Mouse (Mus musculus) adipocyte (in vitro differentiated cells): Measurements from ENCODE around the gene Elk1.

Experiments used
- DNase-seq: peaks from one replicate; pipeline ENCODE4 v3.0.0-alpha.2; 2016; ENCODE audit warnings: low spot score

Gene Elk1

DNA sequence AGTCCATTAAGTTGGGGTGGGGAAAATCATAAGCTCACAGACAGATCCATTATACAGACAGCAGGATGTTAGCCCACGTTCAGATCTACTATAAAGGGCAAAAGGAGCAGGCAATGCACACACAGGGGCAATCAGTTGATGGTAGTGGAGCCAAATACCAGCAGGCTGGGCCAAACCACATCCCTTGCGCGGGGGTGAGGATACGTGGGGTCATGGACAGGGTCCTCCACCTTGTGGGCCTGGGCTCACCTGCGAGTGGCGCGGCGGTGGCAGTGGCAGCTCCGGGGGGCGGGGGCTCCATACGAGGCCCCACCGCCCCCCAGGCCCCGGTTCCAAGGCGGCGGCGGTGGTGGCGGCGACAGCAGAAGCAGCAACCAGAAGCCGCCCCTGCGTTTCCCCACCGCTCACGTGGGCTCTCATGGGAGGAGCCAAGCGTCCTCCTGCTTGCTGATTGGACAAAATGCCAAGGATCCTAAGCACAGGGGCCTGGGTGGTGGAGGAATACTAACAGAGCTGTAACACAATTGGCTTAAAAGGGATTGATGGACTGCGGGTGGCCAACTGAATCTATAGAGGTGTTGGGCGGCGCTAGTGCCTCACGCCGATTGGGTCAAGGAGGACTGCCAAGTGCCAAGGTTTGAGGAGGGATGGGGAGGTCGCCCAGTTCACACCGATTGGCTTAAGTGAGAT lies at the start of gene Elk1:
TSS of gene Elk1 (minus strand) at position 418 of the 690 bp plus-strand sequence.
- peak; percentile 94 for DNase-seq

DNA sequence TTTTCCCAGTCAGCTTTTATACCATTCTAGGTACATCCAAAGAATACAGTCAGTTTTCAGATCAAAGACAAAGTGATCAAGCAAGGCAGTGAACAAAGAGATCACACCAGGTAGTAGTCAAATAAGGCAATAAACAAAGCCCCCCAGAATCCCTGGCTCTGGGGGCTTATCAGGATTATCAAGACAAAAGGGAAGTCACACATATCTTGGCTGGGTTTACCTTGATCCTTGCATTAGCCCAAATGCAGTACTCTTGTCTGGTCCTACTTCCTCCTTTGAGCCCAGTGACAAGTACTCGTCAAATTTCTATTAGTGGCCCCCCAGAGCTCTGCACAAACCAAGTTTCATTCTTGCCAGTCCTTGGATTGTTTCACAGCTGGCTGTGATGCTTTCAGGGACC lies 30.5 kb upstream of the Elk1 start:
- DNase-seq = no peak

DNA sequence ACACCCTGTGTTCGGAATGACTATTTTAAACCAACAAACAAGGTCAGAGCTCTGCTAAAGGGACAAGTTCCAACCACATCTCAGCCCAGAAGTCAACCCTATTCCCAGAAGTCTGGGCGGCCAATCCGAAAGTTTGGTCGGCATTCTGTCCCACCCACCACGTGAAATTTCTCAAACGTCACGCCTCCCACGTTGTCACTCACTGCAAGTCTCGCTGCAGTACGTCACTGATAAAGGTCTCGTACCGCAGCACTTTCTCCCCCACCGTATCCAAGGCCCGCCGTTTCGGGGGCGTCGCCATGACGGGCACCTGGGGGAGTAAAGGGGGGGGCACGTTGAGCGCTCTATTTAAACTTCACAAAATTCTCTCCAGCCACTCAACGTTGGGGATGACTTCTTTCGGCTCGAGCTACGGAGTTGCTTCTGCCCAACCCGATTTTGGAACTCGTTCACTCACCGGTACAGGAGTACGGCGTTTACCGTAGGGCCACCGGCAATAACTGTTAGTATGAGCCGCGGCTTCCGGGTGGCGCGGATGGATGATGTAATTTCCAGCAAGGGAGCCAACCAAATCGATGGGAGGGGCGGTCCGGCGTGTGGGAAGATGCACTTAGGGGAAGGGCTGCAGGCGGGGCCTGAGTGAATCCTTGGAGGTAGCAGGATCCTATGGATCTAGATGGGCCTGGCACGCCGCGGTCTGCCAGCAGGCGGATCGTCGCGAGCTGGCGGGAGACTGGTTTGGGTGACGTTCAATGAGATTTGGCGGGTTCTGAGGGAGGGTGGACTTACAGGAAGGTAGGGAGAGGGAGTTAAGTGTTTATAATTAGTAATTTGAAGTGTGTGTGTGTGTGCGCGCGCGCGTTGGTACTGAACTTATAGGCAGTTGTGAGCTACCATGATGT lies 11.3 kb upstream of the Elk1 start, which contains the start of gene Uxt:
TSS of gene Uxt (minus strand) at position 541 of the 902 bp plus-strand sequence.
- DNase-seq = peak; percentile 95

DNA sequence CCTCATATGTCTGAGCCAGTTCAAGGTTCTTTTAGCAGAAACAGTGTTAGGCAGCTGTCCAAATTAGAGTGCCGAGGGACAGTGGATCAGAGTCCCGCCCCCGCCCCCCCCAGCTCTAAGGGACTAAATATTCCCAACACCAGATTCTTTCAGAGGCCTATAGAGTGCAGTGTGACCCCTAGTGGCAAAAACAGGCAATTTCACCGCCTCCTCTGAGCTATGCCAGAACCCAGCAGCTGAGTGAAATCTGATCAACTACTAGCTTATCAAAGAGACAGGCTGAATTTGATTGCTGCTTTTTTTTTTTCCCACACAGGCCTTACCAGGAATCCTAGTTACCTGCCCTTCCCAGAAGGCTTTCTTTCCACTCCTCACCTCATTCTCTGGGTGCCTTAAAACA lies 4.4 kb downstream of the Elk1 start:
- DNase-seq = peak; percentile 75

DNA sequence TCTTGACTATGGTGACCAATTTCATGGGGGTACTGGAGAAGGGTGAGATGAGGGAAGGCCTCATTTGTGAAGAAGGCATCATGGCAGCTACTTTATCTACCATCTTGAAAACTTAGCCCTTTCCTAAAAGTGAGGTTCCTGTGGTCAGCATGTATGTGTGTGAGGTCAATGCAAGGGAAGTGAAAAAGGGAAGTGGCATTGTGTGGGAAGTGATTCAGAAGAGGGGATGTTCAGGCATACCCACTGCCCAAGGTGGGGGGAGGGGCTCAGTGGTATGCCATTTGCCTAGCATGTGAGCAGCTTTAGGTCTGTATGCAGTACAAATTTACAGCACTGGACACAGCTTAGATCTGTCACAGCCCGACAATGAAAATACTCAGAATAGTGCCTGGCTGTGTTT lies 18.4 kb downstream of the Elk1 start:
- no peak for DNase-seq

DNA sequence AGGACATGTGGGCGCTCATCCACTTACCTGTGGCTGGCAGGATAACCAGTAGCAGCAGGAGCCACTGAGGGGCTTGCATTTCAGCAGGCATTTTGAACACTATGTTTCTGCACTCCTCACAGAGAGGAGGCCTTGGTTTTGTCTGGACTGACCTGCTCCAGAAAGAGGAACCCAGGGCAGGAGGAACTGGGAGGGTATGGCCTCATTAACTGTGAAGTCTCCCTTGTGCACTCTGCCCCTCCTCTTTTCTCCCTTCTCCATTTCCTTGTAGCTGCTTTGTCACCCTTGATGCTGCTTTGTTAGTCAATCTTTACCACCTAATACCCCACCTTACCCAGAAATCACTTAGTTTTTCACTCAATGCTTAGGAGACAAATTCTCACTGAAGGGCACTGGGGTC lies 19.0 kb downstream of the Elk1 start, which contains the start of gene Cfp:
TSS of gene Cfp (minus strand) at position 192 of the 400 bp plus-strand sequence.
- no peak for DNase-seq

DNA sequence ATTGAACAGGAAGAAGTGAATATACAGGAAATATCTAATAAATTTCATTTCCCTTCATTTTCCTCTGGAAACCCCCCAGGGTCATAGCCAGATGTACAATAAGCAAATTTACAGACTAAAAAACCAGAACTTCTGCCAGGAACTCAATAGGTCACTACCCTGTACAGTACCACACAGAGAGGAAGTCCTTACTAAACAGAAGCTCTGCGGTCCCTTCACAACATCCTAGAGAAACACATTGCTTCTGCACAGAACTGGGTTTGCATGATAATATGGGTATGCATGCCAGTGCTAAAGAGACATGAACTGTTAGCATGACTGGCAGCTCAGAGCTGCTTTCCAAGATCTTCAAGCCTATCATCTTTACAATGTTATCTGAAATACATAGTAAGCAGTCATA lies 20.5 kb downstream of the Elk1 start:
- DNase-seq = no peak

DNA sequence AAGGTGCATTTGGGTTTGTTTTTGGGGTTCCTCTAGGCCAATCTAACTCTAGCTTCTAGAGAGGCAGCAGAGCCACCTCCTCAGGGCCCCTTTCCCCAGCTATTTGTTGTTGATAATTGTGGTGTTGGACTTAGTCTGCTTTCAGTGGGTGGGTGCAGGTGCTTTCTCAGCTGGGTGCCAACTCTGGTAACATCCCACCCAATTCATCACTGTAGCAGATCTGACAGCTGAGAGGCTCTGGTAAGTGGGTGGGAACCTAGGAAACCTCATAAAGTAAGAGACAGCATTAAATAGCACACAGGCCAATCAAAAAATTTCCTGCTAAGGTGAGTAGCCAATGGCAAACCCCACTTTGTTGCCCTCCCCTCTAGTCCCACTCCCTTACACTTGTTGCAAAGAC lies 25.4 kb downstream of the Elk1 start:
- DNase-seq = no peak

DNA sequence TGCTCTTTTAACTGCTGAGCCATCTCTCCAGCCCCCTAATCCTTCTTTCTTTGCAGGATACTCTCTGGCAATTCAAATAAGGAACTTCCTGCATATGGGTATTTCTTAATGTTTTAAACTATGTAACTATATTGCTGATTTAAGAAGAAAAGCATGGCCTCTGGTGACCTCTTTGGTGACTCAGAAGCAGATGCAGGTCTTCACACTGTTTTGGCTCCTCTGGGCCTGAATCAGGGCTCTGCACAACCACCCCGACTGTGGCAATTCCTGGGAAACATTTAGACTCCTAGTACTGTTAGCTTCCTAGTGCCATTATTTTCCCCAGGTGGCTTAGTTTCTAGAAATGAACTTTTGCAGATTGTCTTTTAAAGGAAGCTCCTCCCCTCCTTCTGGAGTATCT lies 26.9 kb downstream of the Elk1 start:
- peak; percentile 9 for DNase-seq

DNA sequence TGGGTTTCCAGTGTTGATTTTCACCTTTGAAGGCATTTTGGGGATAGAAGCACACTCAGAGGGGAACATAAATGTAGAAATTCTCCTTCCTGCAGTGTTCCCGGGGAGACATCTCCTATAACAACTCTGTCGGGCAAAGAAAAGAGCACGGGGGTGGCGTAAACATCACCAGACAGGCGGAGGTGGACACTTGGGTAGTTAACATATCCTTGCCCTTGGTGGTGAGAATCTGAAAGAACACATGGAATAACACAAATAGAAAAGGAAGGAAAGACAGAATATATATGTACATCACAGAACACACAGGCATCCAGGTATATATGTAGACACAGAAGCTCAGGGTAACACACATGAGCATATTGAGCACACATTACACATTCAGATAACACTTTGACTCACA lies 29.0 kb downstream of the Elk1 start:
- no peak for DNase-seq

DNA sequence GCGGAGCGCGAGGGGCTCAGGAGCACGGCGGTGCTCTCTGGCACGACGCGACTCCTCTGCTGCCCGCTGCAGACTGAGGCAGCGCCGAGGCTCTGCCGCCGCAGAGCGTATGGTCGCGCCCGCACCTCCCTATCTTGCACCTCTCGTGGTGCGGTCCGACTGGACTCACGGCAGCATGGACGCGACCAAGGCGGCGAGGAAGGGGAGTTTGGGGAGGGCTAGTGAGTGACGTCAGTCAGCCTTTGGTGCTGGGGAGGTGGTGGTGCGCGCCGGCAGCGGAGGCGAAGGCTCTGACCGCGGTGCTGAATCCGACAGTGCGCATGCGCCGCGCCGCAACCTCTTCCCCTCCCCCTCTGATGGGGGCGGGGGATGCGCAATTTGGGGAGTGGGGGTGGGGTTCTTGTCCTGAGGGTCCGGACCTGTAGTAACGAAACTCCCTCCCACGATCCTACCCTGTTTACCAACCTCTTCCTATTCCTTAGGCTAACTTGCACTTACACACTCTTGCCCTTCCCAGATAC lies 29.5 kb downstream of the Elk1 start, which contains the start of gene Syn1:
TSS of gene Syn1 (minus strand) at position 161 of the 521 bp plus-strand sequence.
- no peak for DNase-seq

DNA sequence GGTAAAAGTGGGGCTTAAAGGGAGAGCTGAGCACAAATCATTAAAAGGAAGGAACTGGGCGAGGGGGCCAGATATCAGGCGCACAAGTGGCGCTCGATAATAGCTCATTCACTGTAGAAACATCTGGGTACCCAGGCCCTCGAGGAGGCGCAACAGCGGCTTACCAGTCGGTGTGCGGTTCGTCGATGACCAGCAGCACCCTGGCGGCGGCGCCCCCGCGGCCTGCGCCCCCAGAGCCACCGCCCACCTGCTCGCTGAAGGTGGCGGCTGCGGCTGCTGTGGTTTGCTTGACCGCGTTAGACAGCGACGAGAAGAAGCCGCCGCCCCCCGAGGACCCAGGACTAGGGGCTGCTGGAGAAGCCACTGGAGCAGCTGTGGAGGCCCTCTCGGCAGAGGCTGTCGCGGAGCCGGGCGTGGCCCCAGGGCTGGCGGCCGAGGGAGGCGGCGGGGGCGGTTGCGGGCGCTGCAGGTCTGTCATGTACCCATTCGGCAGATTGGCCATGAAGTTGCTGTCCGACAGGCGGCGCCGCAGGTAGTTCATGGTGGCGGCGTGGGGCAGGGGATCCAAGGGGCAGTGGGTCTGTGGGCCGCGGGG lies 30.1 kb downstream of the Elk1 start:
- no peak for DNase-seq

DNA sequence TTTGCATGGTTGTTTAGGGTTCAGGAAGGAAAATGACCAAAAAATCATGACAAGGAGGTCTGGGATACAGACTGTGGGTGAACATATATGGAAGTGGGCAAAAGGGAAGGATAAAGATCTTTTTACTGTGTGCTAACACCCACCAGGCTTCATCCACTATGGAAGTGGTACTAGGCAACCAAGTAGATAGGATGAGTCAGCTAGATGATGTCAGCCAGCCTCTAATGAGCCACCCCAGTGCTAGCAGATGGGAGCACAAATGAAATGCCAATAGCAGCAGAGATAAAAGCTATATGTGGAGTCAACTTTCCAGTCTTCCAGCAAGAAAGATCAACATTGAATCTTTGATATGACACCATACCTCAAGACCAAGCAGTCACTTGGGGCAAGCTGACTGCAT lies 35.3 kb downstream of the Elk1 start:
- no peak for DNase-seq

DNA sequence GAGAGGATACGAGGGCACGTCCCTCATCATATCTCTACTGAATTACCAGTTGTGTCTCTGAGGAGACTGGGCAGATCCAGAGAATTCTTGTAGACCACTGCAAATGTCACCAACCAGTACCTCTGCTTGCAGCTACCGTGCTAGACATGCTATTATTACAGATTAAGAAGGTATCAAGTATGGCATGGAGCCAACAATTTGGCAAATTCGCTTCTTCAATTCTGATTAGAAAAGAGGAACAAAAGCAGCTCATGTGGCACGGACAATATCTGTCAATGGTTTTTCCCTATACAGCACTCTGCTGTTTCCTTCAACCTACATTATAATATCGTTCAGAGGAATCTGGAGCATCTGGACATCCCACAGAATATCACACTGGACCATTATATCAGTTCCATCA lies 36.7 kb downstream of the Elk1 start:
- no peak for DNase-seq

DNA sequence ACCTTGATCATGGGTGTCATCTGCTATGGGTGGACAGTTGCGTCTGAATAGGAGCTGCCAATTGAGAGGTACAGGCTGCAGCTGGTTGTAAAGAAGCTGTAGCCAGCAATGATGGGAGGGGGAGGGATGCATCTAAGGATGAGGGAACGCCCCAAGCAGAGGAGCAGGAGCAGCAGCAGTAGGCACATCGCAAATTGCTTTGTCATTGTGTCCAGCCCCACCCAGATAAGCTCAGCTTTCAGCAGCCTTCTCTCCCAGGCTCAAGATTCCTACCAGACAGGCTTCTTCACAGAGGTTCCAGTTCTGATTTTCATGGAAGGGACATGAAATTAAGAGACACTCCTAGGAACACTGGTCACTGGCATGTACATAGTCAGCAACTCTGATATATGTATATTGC lies 40.3 kb downstream of the Elk1 start:
- DNase-seq = no peak
